Mouse (Mus musculus) midbrain, postnatal 0 days (tissue): ENCODE data around the gene Pla2g4b. TPM values are rescaled to one million over a fixed set of nuclear protein-coding genes. Genes with fewer than 3 reads are reported as not detected.

Experiments used
- ATAC-seq: fragments of 200-750 bp; cut with Nextera tagmentation; 2 replicates; pipeline ENCODE4 v1.8.0; 2017; ENCODE audit warnings: moderate number of reproducible peaks, mild to moderate bottlenecking, moderate TSS enrichment, moderate library complexity; ENCODE audit not compliant: low FRiP score
- DNase-seq: peaks from one replicate; pipeline ENCODE4 v3.0.0-alpha.2; 2015; ENCODE audit warnings: low spot score
- H3K27ac ChIP-seq: fragments of 300-500 bp; sonication (generic); 2 replicates; pipeline ENCODE4 v1.5.1; 2014; ENCODE audit warnings: low read depth, mild to moderate bottlenecking, low read length, mixed read lengths
- H3K27me3 ChIP-seq: fragments of 300-500 bp; sonication (generic); 2 replicates; pipeline ENCODE4 v1.6.1; 2014; ENCODE audit warnings: low read length, control low read depth, mixed read lengths; ENCODE audit not compliant: insufficient read depth
- H3K36me3 ChIP-seq: fragments of 300-500 bp; sonication (generic); 2 replicates; pipeline ENCODE4 v1.6.1; 2014; ENCODE audit warnings: low read length, control low read depth, mixed read lengths; ENCODE audit not compliant: insufficient read depth
- H3K4me1 ChIP-seq: fragments of 300-500 bp; sonication (generic); 2 replicates; pipeline ENCODE4 v1.6.1; 2014; ENCODE audit warnings: mild to moderate bottlenecking, control low read depth, antibody characterized with exemption, low read length, mixed read lengths; ENCODE audit not compliant: insufficient read depth
- H3K4me2 ChIP-seq: fragments of 300-500 bp; sonication (generic); 2 replicates; pipeline ENCODE4 v1.6.1; 2014; ENCODE audit warnings: low read depth, mild to moderate bottlenecking, low read length, mixed read lengths; ENCODE audit not compliant: poor library complexity, severe bottlenecking
- H3K4me3 ChIP-seq: fragments of 300-500 bp; sonication (generic); 2 replicates; pipeline ENCODE4 v1.5.1; 2014; ENCODE audit warnings: low read depth, mild to moderate bottlenecking, low read length, moderate library complexity
- H3K9ac ChIP-seq: fragments of 300-500 bp; sonication (generic); replicated peaks from 2 replicates; pipeline ENCODE4 v1.6.1; 2014; ENCODE audit warnings: mild to moderate bottlenecking, low read length, moderate library complexity, mixed read lengths; ENCODE audit not compliant: poor library complexity, severe bottlenecking
- H3K9me3 ChIP-seq: fragments of 300-500 bp; sonication (generic); 2 replicates; pipeline ENCODE4 v1.6.1; 2016; ENCODE audit warnings: low read length, control low read depth
- CTCF ChIP-seq: IDR thresholded peaks from 2 replicates; pipeline ENCODE4 v1.5.1; 2016; ENCODE audit warnings: antibody characterized with exemption, mild to moderate bottlenecking
- WGBS: fragments of 180-500 bp; shearing (Covaris S2); extraction: QIAGEN DNeasy Blood & Tissue Kit; methylation state at CpG from one replicate; pipeline ENCODE4 v1.1.7; 2014; 5-methylcytosine and 5-hydroxymethylcytosine counted together
- polyA plus RNA-seq: library from polyadenylated mRNA; unstranded; fragments of >200 nt; fragmentation: Nextera tagmentation; extraction: Ambion mirVana; gene quantifications from 2 replicates; pipeline ENCODE4 v1.2.1, GENCODE M21; 2015
- total RNA-seq: library from RNA; depleted of rRNA; stranded (reverse); fragments of >200 nt; gene quantifications from 2 replicates; pipeline ENCODE4 v1.2.3, GENCODE M21; 2014

Pla2g4b gene
- total and polyA plus RNA-seq, 2 experiments from 2014 or later = 0.20 to 4.9 TPM

GRCm38 (mm10) chr2:120011462-120012200, 21.6 kb upstream of the Pla2g4b start:
- TF ChIP-seq CTCF = peak; percentile 77
- no peaks in the 10 kb centered on the region for H3K27me3 ChIP-seq
- no peak overlapping the region for H3K9ac ChIP-seq
- DNase-seq (peak; percentile 63), ATAC-seq (no peak)
- no peak overlapping the region for H3K27ac ChIP-seq
- H3K9me3 ChIP-seq = no peaks in the 10 kb centered on the region
- H3K4me1 ChIP-seq = no peaks in the 10 kb centered on the region
- 77% methylated on average over 8 of the region's 8 CpGs for WGBS
- H3K4me3 ChIP-seq = no peak overlapping the region
- H3K4me2 ChIP-seq = no peak overlapping the region
- H3K36me3 ChIP-seq = peaks cover 32% of the 10 kb centered on the region

DNA sequence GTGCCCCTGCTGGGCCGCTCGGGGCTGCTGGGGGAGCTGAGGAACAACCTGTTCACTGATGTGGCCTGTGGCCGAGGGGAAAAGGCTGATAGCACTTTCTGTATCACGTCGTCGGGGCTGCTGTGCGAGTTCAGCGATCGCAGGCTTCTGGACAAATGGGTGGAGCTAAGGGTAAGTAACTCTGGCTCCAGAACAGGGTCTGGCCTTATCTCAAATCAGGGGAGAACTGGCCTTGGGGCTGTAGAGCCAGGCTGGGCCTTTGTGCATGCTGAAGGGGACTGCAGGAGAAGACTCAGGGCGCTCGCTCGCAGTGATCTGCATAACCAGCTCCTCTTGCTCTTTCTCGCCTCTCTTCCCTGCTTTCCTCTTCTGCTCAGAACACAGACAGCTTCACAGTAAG, 20.3 kb upstream of the Pla2g4b start:
- ATAC-seq = no peak
- 89% methylated on average over 13 of the region's 13 CpGs for WGBS
- DNase-seq = no peak
- H3K36me3 ChIP-seq = peaks cover 43% of the 10 kb centered on the region
- H3K27ac ChIP-seq = no peak overlapping the region
- H3K9me3 ChIP-seq = no peaks in the 10 kb centered on the region
- no peak overlapping the region for H3K4me3 ChIP-seq
- TF ChIP-seq CTCF = no peak
- H3K27me3 ChIP-seq = no peaks in the 10 kb centered on the region
- no peak overlapping the region for H3K4me2 ChIP-seq
- H3K9ac ChIP-seq = no peak overlapping the region
- H3K4me1 ChIP-seq = no peaks in the 10 kb centered on the region

DNA sequence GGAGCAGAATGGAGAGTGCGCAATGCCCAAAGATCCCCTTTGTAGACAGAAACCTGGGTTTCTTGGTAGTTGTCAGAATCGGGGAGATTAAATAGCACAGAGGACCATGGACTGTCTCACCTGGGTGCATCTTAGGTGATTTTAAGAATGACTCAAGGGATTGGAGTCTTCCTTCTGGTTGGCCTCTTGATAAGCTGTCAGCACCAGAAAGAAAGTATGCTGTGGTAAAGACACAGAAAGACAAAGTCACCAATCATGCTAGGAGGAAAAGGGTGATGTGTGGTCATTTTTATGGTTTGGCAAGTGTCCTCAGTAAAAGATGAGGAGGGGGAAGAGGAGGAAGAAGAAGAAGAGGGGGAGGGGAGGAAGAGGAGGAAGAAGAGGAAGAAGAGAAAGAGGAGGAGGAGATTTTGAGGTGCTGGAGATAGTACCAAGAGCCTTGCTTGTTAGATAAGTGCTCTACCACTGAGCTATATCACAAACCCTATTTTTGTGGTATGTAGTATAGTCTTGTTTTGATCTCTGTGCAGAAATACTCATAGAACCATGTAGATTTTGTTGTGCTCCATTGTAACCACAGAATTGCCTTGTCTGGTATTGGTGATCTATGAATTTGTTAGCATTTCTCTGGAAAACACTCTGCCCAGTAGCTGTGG, 19.3 kb upstream of the Pla2g4b start:
- ATAC-seq = no peak
- DNase-seq = no peak
- Histone ChIP-seq H3K4me3 (no peak overlapping the region), H3K27me3 (no peaks in the 10 kb centered on the region), H3K9me3 (no peaks in the 10 kb centered on the region), H3K4me1 (no peaks in the 10 kb centered on the region), H3K4me2 (no peak overlapping the region), H3K9ac (no peak overlapping the region), H3K27ac (no peak overlapping the region), H3K36me3 (peaks cover 54% of the 10 kb centered on the region)
- WGBS = 93% methylated on average over 2 of the region's 2 CpGs
- no peak for TF ChIP-seq CTCF

DNA sequence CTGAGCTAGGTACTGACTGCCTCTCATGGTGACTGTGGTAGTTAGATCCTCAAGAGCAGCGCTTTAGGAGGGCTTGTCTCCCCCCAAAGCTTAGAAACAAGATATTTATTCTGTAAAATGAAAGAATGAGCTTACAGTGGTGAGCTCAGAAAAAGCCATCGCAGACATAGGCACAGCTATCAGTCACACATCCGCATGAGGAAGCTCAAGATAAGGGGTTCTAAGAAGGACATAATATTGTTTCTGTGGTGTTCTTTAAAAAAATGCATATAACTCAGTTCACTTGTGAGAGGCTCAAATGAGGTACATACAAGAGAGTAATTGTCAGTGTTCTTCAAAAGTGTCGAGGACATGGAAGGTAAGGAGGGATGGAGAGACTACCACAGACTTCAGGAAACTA, 17.3 kb upstream of the Pla2g4b start:
- no peak for ATAC-seq
- no peak for TF ChIP-seq CTCF
- H3K27me3 ChIP-seq = no peaks in the 10 kb centered on the region
- no peak overlapping the region for H3K4me2 ChIP-seq
- no peak overlapping the region for H3K27ac ChIP-seq
- no peak overlapping the region for H3K9ac ChIP-seq
- no peaks in the 10 kb centered on the region for H3K4me1 ChIP-seq
- no peaks in the 10 kb centered on the region for H3K9me3 ChIP-seq
- no peak for DNase-seq
- H3K4me3 ChIP-seq = no peak overlapping the region
- whole genome bisulfite sequencing = 90% methylated on average over 4 of the region's 4 CpGs
- peaks cover 72% of the 10 kb centered on the region for H3K36me3 ChIP-seq

DNA sequence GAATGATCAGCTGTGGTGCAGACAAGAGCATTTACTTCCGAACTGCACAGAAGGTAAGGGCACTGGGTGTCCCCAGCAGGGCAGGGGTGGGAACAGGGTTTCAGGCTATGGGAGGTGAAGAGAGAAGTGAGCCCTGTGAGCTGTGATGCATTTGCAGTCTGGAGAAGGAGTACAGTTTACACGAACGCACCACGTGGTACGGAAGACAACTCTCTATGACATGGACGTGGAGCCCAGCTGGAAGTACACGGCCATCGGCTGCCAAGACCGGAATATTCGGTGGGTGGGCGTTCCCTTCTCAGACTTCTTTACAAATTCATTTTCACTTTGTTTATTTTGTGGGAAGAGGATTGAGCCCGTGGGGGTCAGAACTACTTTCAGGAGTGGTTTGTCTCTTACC, 15.6 kb upstream of the Pla2g4b start:
- no peak overlapping the region for H3K4me2 ChIP-seq
- no peak overlapping the region for H3K4me3 ChIP-seq
- no peak for TF ChIP-seq CTCF
- H3K4me1 ChIP-seq = no peaks in the 10 kb centered on the region
- no peaks in the 10 kb centered on the region for H3K27me3 ChIP-seq
- ATAC-seq (no peak), DNase-seq (no peak)
- H3K27ac ChIP-seq = no peak overlapping the region
- peaks cover 86% of the 10 kb centered on the region for H3K36me3 ChIP-seq
- WGBS = 85% methylated on average over 12 of the region's 12 CpGs
- H3K9me3 ChIP-seq = no peaks in the 10 kb centered on the region
- H3K9ac ChIP-seq = no peak overlapping the region

GRCm38 (mm10) chr2:120024337-120024736, 8.9 kb upstream of the Pla2g4b start:
- Histone ChIP-seq H3K27ac (no peak overlapping the region), H3K4me2 (no peak overlapping the region), H3K36me3 (peaks cover 60% of the 10 kb centered on the region), H3K9me3 (no peaks in the 10 kb centered on the region), H3K9ac (0 out of 2 replicates have a peak overlapping the region, but pooled peaks have one; percentile 4), H3K27me3 (no peaks in the 10 kb centered on the region), H3K4me3 (no peak overlapping the region), H3K4me1 (peaks cover 9% of the 10 kb centered on the region; the same call in 1 of the 2 replicates)
- TF ChIP-seq CTCF = no peak
- DNase-seq (no peak), ATAC-seq (no peak)
- WGBS = 89% methylated on average over 5 of the region's 5 CpGs
